Mouse (Mus musculus) cortical plate, adult 2 months (tissue): ENCODE measurements around the gene Hist1h2ae.

Experiments used
- CTCF ChIP-seq: fragments of 200-500 bp; IDR thresholded peaks from 2 replicates; pipeline ENCODE4 v1.5.1; 2011; ENCODE audit warnings: mild to moderate bottlenecking, control low read depth, low read length; ENCODE audit not compliant: insufficient read depth; ENCODE audit errors: extremely low read depth
- POLR2A ChIP-seq: fragments of 200-500 bp; IDR thresholded peaks from 2 replicates; pipeline ENCODE4 v1.6.1; 2011; ENCODE audit warnings: mild to moderate bottlenecking, low read length, control low read depth; ENCODE audit not compliant: insufficient read depth; ENCODE audit errors: extremely low read depth

- no peak for TF ChIP-seq CTCF
- TF ChIP-seq POLR2A: no peak
Observed at GRCm38 (mm10) chr13:23604452-23604851, 33.4 kb upstream of the Hist1h2ae start.
